Mouse (Mus musculus) lung, postnatal 0 days (tissue): ENCODE data around the gene Rab8a.

Experiments used
- CTCF ChIP-seq: IDR thresholded peaks from 2 replicates; pipeline ENCODE4 v1.5.1; 2016; ENCODE audit warnings: antibody characterized with exemption, mild to moderate bottlenecking
- EP300 ChIP-seq: IDR thresholded peaks from 2 replicates; pipeline ENCODE4 v1.6.1; 2016; ENCODE audit warnings: antibody characterized with exemption, mild to moderate bottlenecking, control low read depth

DNA sequence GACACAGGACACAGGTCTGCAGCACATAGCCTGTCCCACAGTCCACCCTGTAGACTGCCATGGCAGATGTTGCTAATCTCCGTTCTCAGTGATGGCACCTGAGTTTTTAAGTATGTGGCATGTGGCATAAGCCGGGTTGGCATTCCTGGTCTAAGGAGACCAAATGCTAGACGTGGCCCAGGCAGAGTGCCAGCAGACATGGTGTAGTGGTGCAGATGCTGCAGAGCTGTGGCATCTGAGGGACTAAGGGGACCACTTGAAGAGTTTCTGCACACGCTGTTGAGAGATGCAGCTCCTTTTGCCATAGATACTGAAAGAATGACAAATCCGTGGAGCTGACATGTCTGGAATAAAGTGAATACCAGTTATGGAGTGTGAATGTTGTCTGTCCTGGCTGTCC lies 61.7 kb downstream of the Rab8a start:
- TF ChIP-seq CTCF (no peak), EP300 (no peak)
